Mouse (Mus musculus): Measurements from ENCODE around the gene Flt3l. TPM values are rescaled to one million over a fixed set of nuclear protein-coding genes. Genes with fewer than 3 reads are reported as not detected.

Flt3l gene
- polyA plus RNA-seq, 1 experiment from 2014 or later = 3.0 TPM

GRCm38 (mm10) chr7:45124224-45125143, 11.7 kb downstream of the Flt3l start, which contains the start of gene Rps11:
Gene Rps11 (minus strand): TSS chr7:45124439.
- H3K4me3 ChIP-seq (ENCODE audit: low read depth, low read length) = peak within 1 kb of the TSS; percentile 77
- peaks cover 48% of the 10 kb centered on the region for H3K36me3 ChIP-seq (ENCODE audit: control insufficient read depth, insufficient read depth)
- peak within 1 kb of the TSS; percentile 77 for H3K4me2 ChIP-seq (ENCODE audit: low read depth, low read length)
- H3K9me3 ChIP-seq (replicated peaks; ENCODE audit: control insufficient read depth, low read length) = no peaks in the 10 kb centered on the region
- ATAC-seq (ENCODE audit: low read depth) = peak; percentile 80
- peaks cover 49% of the 10 kb centered on the region for H3K4me1 ChIP-seq (ENCODE audit: control insufficient read depth, low read depth, low read length)
- peak within 1 kb of the TSS; percentile 79 for H3K9ac ChIP-seq (ENCODE audit: low read depth, low read length)
- H3K27me3 ChIP-seq (ENCODE audit: control insufficient read depth, insufficient read depth, low read depth, low read length) = no peaks in the 10 kb centered on the region
- WGBS (ENCODE audit: insufficient replicate concordance) = under 1% methylated on average over 59 of the region's 59 CpGs
- peak within 1 kb of the TSS; percentile 87 for H3K27ac ChIP-seq (ENCODE audit: low read length)

GRCm38 (mm10) chr7:45123186-45123570, 13.1 kb downstream of the Flt3l start:
- 7% methylated on average over 12 of the region's 12 CpGs for WGBS (ENCODE audit: insufficient replicate concordance)
- peaks cover 46% of the 10 kb centered on the region for H3K4me1 ChIP-seq (ENCODE audit: control insufficient read depth, low read depth, low read length)
- H3K9ac ChIP-seq (ENCODE audit: low read depth, low read length) = peak overlapping the region; percentile 79
- peak overlapping the region; percentile 77 for H3K4me2 ChIP-seq (ENCODE audit: low read depth, low read length)
- H3K36me3 ChIP-seq (ENCODE audit: control insufficient read depth, insufficient read depth) = peaks cover 48% of the 10 kb centered on the region
- H3K27ac ChIP-seq (ENCODE audit: low read length) = no peak overlapping the region
- H3K4me3 ChIP-seq (ENCODE audit: low read depth, low read length) = peak overlapping the region; percentile 77
- no peak for ATAC-seq (ENCODE audit: low read depth)
- no peaks in the 10 kb centered on the region for H3K27me3 ChIP-seq (ENCODE audit: control insufficient read depth, insufficient read depth, low read depth, low read length)
- H3K9me3 ChIP-seq (replicated peaks; ENCODE audit: control insufficient read depth, low read length) = no peaks in the 10 kb centered on the region

- H3K9ac ChIP-seq (ENCODE audit: low read depth, low read length) = peak overlapping the region; percentile 79; the same call in 1 of the 2 replicates
- 62% methylated on average over 15 of the region's 15 CpGs for WGBS (ENCODE audit: insufficient replicate concordance)
- H3K36me3 ChIP-seq (ENCODE audit: control insufficient read depth, insufficient read depth) = peaks cover 48% of the 10 kb centered on the region
- H3K4me3 ChIP-seq (ENCODE audit: low read depth, low read length) = peak overlapping the region; percentile 77
- peaks cover 46% of the 10 kb centered on the region for H3K4me1 ChIP-seq (ENCODE audit: control insufficient read depth, low read depth, low read length)
- no peaks in the 10 kb centered on the region for H3K9me3 ChIP-seq (replicated peaks; ENCODE audit: control insufficient read depth, low read length)
- ATAC-seq (ENCODE audit: low read depth) = no peak
- H3K27me3 ChIP-seq (ENCODE audit: control insufficient read depth, insufficient read depth, low read depth, low read length) = no peaks in the 10 kb centered on the region
- no peak overlapping the region for H3K27ac ChIP-seq (ENCODE audit: low read length)
- peak overlapping the region; percentile 77 for H3K4me2 ChIP-seq (ENCODE audit: low read depth, low read length)
Observed at GRCm38 (mm10) chr7:45122561-45123185, 13.6 kb downstream of the Flt3l start.

GRCm38 (mm10) chr7:45121966-45122365, 14.3 kb downstream of the Flt3l start:
- no peak overlapping the region for H3K9ac ChIP-seq (ENCODE audit: low read depth, low read length)

GRCm38 (mm10) chr7:45121404-45121803, 14.8 kb downstream of the Flt3l start:
- Histone ChIP-seq H3K27ac (ENCODE audit: low read length) (no peak overlapping the region), H3K9me3 (replicated peaks; ENCODE audit: control insufficient read depth, low read length) (no peaks in the 10 kb centered on the region), H3K4me2 (ENCODE audit: low read depth, low read length) (no peak overlapping the region), H3K4me3 (ENCODE audit: low read depth, low read length) (no peak overlapping the region), H3K9ac (ENCODE audit: low read depth, low read length) (no peak overlapping the region), H3K4me1 (ENCODE audit: control insufficient read depth, low read depth, low read length) (peaks cover 33% of the 10 kb centered on the region), H3K36me3 (ENCODE audit: control insufficient read depth, insufficient read depth) (peaks cover 38% of the 10 kb centered on the region), H3K27me3 (ENCODE audit: control insufficient read depth, insufficient read depth, low read depth, low read length) (no peaks in the 10 kb centered on the region)
- 27% methylated on average over 8 of the region's 8 CpGs for WGBS (ENCODE audit: insufficient replicate concordance)
- no peak for ATAC-seq (ENCODE audit: low read depth)

More at GRCm38 (mm10) chr7:45121966-45122365, 14.3 kb downstream of the Flt3l start:
- Histone ChIP-seq H3K4me2 (ENCODE audit: low read depth, low read length) (no peak overlapping the region), H3K4me1 (ENCODE audit: control insufficient read depth, low read depth, low read length) (peaks cover 39% of the 10 kb centered on the region), H3K27me3 (ENCODE audit: control insufficient read depth, insufficient read depth, low read depth, low read length) (no peaks in the 10 kb centered on the region), H3K9me3 (replicated peaks; ENCODE audit: control insufficient read depth, low read length) (no peaks in the 10 kb centered on the region), H3K36me3 (ENCODE audit: control insufficient read depth, insufficient read depth) (peaks cover 43% of the 10 kb centered on the region), H3K27ac (ENCODE audit: low read length) (no peak overlapping the region), H3K4me3 (ENCODE audit: low read depth, low read length) (no peak overlapping the region)
- ATAC-seq (ENCODE audit: low read depth) = no peak

GRCm38 (mm10) chr7:45119780-45120709, 16.2 kb downstream of the Flt3l start:
- ATAC-seq (ENCODE audit: low read depth) = no peak

GRCm38 (mm10) chr7:45118336-45118735, 17.9 kb downstream of the Flt3l start:
- no peak overlapping the region for H3K4me2 ChIP-seq (ENCODE audit: low read depth, low read length)
- no peaks in the 10 kb centered on the region for H3K9me3 ChIP-seq (replicated peaks; ENCODE audit: control insufficient read depth, low read length)
- H3K4me3 ChIP-seq (ENCODE audit: low read depth, low read length) = no peak overlapping the region
- WGBS (ENCODE audit: insufficient replicate concordance) = 64% methylated on average over 6 of the region's 6 CpGs
- no peak for ATAC-seq (ENCODE audit: low read depth)
- no peak overlapping the region for H3K27ac ChIP-seq (ENCODE audit: low read length)
- H3K9ac ChIP-seq (ENCODE audit: low read depth, low read length) = no peak overlapping the region
- H3K36me3 ChIP-seq (ENCODE audit: control insufficient read depth, insufficient read depth) = peaks cover 26% of the 10 kb centered on the region
- peaks cover 30% of the 10 kb centered on the region for H3K4me1 ChIP-seq (ENCODE audit: control insufficient read depth, low read depth, low read length)
- H3K27me3 ChIP-seq (ENCODE audit: control insufficient read depth, insufficient read depth, low read depth, low read length) = no peaks in the 10 kb centered on the region

More at GRCm38 (mm10) chr7:45119780-45120709, 16.2 kb downstream of the Flt3l start:
- H3K4me1 ChIP-seq (ENCODE audit: control insufficient read depth, low read depth, low read length) = peaks cover 28% of the 10 kb centered on the region
- H3K4me3 ChIP-seq (ENCODE audit: low read depth, low read length) = no peak overlapping the region
- no peak overlapping the region for H3K4me2 ChIP-seq (ENCODE audit: low read depth, low read length)
- no peaks in the 10 kb centered on the region for H3K27me3 ChIP-seq (ENCODE audit: control insufficient read depth, insufficient read depth, low read depth, low read length)
- WGBS (ENCODE audit: insufficient replicate concordance) = 49% methylated on average over 5 of the region's 5 CpGs
- H3K9ac ChIP-seq (ENCODE audit: low read depth, low read length) = no peak overlapping the region
- H3K9me3 ChIP-seq (replicated peaks; ENCODE audit: control insufficient read depth, low read length) = no peaks in the 10 kb centered on the region
- H3K27ac ChIP-seq (ENCODE audit: low read length) = no peak overlapping the region
- peaks cover 26% of the 10 kb centered on the region for H3K36me3 ChIP-seq (ENCODE audit: control insufficient read depth, insufficient read depth)

GRCm38 (mm10) chr7:45117566-45117965, 18.7 kb downstream of the Flt3l start:
- ATAC-seq (ENCODE audit: low read depth) = no peak
- no peak overlapping the region for H3K27ac ChIP-seq (ENCODE audit: low read length)

More at GRCm38 (mm10) chr7:45117566-45117965, 18.7 kb downstream of the Flt3l start:
- 56% methylated on average over 8 of the region's 8 CpGs for WGBS (ENCODE audit: insufficient replicate concordance)
- no peak overlapping the region for H3K4me2 ChIP-seq (ENCODE audit: low read depth, low read length)
- H3K9me3 ChIP-seq (replicated peaks; ENCODE audit: control insufficient read depth, low read length) = no peaks in the 10 kb centered on the region
- H3K36me3 ChIP-seq (ENCODE audit: control insufficient read depth, insufficient read depth) = peaks cover 23% of the 10 kb centered on the region
- H3K4me1 ChIP-seq (ENCODE audit: control insufficient read depth, low read depth, low read length) = peaks cover 29% of the 10 kb centered on the region
- no peaks in the 10 kb centered on the region for H3K27me3 ChIP-seq (ENCODE audit: control insufficient read depth, insufficient read depth, low read depth, low read length)
- no peak overlapping the region for H3K4me3 ChIP-seq (ENCODE audit: low read depth, low read length)
- H3K9ac ChIP-seq (ENCODE audit: low read depth, low read length) = no peak overlapping the region; the same call in 1 of the 2 replicates

All from liver, embryonic 16.5 days (tissue).